Mouse (Mus musculus) heart, adult 2 months (tissue): Measurements from ENCODE around the gene Gbp10.
"Not testable (repeated sequence)": the region's sequence is repeated elsewhere in the genome, so short reads cannot be mapped to it uniquely, and the experiment has no call there.

Source experiments
- CTCF ChIP-seq: fragments of 200-600 bp; IDR thresholded peaks from 2 replicates; pipeline ENCODE4 v1.8.1; 2022; ENCODE audit warnings: antibody characterized with exemption, mild to moderate bottlenecking, moderate library complexity
- EP300 ChIP-seq: fragments of 200-500 bp; IDR thresholded peaks from 2 replicates; pipeline ENCODE4 v1.6.1; 2011; ENCODE audit warnings: low read depth, low read length, control low read depth; ENCODE audit not compliant: insufficient read depth
- POLR2A ChIP-seq: fragments of 200-500 bp; IDR thresholded peaks from 2 replicates; pipeline ENCODE4 v1.6.1; 2011; ENCODE audit warnings: mild to moderate bottlenecking, low read depth, low read length, control low read depth; ENCODE audit not compliant: insufficient read depth

- TF ChIP-seq CTCF, EP300, POLR2A: not testable (repeated sequence)
Measured at GRCm38 (mm10) chr5:105260673-105261072, 21.3 kb upstream of the Gbp10 start.
